Mouse (Mus musculus) neural tube, embryonic 11.5 days (tissue): ENCODE results near the gene Grik3. TPM values are rescaled to one million over a fixed set of nuclear protein-coding genes. Genes with fewer than 3 reads are reported as not detected.
A peak's percentile ranks its signal among the peaks of the same experiment; 100 is the strongest.

Source experiments
- ATAC-seq: fragments of 200-750 bp; cut with Nextera tagmentation; 2 replicates; pipeline ENCODE4 v1.8.0; 2017; ENCODE audit warnings: moderate number of reproducible peaks, mild to moderate bottlenecking, moderate TSS enrichment, moderate library complexity; ENCODE audit not compliant: insufficient read depth, low FRiP score, low TSS enrichment
- DNase-seq: peaks from one replicate; pipeline ENCODE4 v3.0.0-alpha.2; 2015; ENCODE audit warnings: low spot score
- H3K27ac ChIP-seq: fragments of 300-500 bp; sonication (generic); 2 replicates; pipeline ENCODE4 v1.5.1; 2014; ENCODE audit warnings: low read depth, mild to moderate bottlenecking, low read length
- H3K27me3 ChIP-seq: fragments of 300-500 bp; sonication (generic); 2 replicates; pipeline ENCODE4 v1.6.1; 2014; ENCODE audit warnings: mild to moderate bottlenecking, low read length, mixed read lengths; ENCODE audit not compliant: control insufficient read depth, insufficient read depth
- H3K36me3 ChIP-seq: fragments of 300-500 bp; sonication (generic); 2 replicates; pipeline ENCODE4 v1.6.1; 2014; ENCODE audit warnings: mild to moderate bottlenecking, low read length, moderate library complexity, mixed read lengths; ENCODE audit not compliant: control insufficient read depth, insufficient read depth
- H3K4me1 ChIP-seq: fragments of 300-500 bp; sonication (generic); 2 replicates; pipeline ENCODE4 v1.6.1; 2014; ENCODE audit warnings: low read length, mixed read lengths; ENCODE audit not compliant: control insufficient read depth, insufficient read depth
- H3K4me2 ChIP-seq: fragments of 300-500 bp; sonication (generic); 2 replicates; pipeline ENCODE4 v1.6.1; 2014; ENCODE audit warnings: low read depth, mild to moderate bottlenecking, moderate library complexity
- H3K4me3 ChIP-seq: fragments of 300-500 bp; sonication (generic); 2 replicates; pipeline ENCODE4 v1.5.1; 2014; ENCODE audit warnings: low read depth, low read length
- H3K9ac ChIP-seq: fragments of 300-500 bp; sonication (generic); 2 replicates; pipeline ENCODE4 v1.6.1; 2014; ENCODE audit warnings: mild to moderate bottlenecking, low read length
- H3K9me3 ChIP-seq: fragments of 300-500 bp; sonication (generic); 2 replicates; pipeline ENCODE4 v1.6.1; 2016; ENCODE audit warnings: low read length; ENCODE audit not compliant: control insufficient read depth
- WGBS: fragments of 180-500 bp; shearing (Covaris S2); extraction: QIAGEN DNeasy Blood & Tissue Kit; methylation state at CpG from one replicate; pipeline ENCODE4 v1.1.7; 2014; 5-methylcytosine and 5-hydroxymethylcytosine counted together
- polyA plus RNA-seq: library from polyadenylated mRNA; unstranded; fragments of >200 nt; fragmentation: Nextera tagmentation; extraction: Ambion mirVana; gene quantifications from 2 replicates; pipeline ENCODE4 v1.2.1, GENCODE M21; 2014

Grik3 gene
- polyA plus RNA-seq, 1 experiment from 2014 or later, result 1.3 TPM

DNA sequence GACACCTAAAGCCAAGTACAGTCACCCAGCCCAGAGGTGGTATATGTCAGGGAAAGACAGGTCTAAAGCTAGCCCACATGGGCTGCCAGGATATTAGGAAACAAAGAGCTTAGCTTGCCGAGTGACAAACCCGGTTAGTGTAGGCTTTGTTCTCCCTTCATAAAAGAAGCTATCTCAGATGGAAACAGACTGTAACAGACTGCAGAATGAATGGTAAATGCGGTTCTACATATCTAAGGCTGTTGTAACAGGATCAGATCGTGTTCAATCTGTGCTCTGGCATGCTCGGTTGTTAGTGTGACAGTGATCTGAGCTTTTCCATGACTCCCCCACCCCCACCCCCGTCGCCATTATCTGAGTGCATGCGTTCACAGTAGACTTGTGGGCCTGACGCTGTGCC lies 92.8 kb downstream of the Grik3 start:
- H3K4me3 ChIP-seq, result no peak overlapping the region
- H3K27me3 ChIP-seq, result no peaks in the 10 kb centered on the region
- whole genome bisulfite sequencing, result 88% methylated on average over 9 of the region's 9 CpGs
- no peaks in the 10 kb centered on the region for H3K36me3 ChIP-seq
- no peak overlapping the region for H3K9ac ChIP-seq
- DNase-seq (no peak), ATAC-seq (no peak)
- H3K9me3 ChIP-seq, result no peaks in the 10 kb centered on the region
- H3K27ac ChIP-seq, result no peak overlapping the region
- H3K4me1 ChIP-seq, result no peaks in the 10 kb centered on the region
- H3K4me2 ChIP-seq, result no peak overlapping the region

- no peaks in the 10 kb centered on the region for H3K9me3 ChIP-seq
- WGBS, result 81% methylated on average over 4 of the region's 4 CpGs
- DNase-seq, result no peak
- H3K9ac ChIP-seq, result no peak overlapping the region
- H3K4me1 ChIP-seq, result no peaks in the 10 kb centered on the region
- no peak for ATAC-seq
- H3K36me3 ChIP-seq, result no peaks in the 10 kb centered on the region
- no peak overlapping the region for H3K27ac ChIP-seq
- no peaks in the 10 kb centered on the region for H3K27me3 ChIP-seq
- H3K4me3 ChIP-seq, result no peak overlapping the region
- H3K4me2 ChIP-seq, result no peak overlapping the region
Measured at GRCm38 (mm10) chr4:125583935-125584334, 93.4 kb downstream of the Grik3 start.

DNA sequence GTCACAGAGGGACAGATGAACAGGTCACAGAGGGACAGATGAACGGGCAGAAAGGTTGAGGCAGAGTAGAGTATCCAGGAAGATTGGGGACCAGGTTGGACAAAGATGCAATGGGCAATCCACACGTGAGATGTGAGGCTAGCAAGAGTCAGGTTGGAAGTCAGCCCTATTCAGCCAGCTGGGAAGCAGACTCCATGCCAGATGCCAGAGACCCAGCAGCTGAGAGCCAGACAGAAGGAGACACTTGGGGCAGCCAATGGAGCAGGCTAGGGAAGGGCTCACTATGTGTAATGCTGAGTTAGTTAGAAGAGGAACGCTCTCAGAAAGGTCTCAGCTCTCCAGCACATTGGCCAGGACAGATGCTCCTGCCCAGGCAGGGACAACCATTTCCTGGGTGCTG lies 94.2 kb downstream of the Grik3 start:
- no peak overlapping the region for H3K4me3 ChIP-seq

GRCm38 (mm10) chr4:125587577-125587976 lies 97.1 kb downstream of the Grik3 start:
- Histone ChIP-seq H3K9ac (no peak overlapping the region), H3K27me3 (no peaks in the 10 kb centered on the region)

More for the DNA sequence above, 94.2 kb downstream of the Grik3 start:
- no peaks in the 10 kb centered on the region for H3K36me3 ChIP-seq
- no peaks in the 10 kb centered on the region for H3K9me3 ChIP-seq
- ATAC-seq, result no peak
- no peak overlapping the region for H3K4me2 ChIP-seq
- H3K4me1 ChIP-seq, result no peaks in the 10 kb centered on the region
- H3K9ac ChIP-seq, result no peak overlapping the region
- DNase-seq, result no peak
- H3K27me3 ChIP-seq, result no peaks in the 10 kb centered on the region
- 79% methylated on average over 3 of the region's 3 CpGs for WGBS
- H3K27ac ChIP-seq, result no peak overlapping the region

GRCm38 (mm10) chr4:125590241-125590919 lies 99.9 kb downstream of the Grik3 start:
- no peaks in the 10 kb centered on the region for H3K27me3 ChIP-seq
- no peak overlapping the region for H3K4me2 ChIP-seq
- peak; percentile 67 for DNase-seq
- H3K4me1 ChIP-seq, result no peaks in the 10 kb centered on the region
- no peaks in the 10 kb centered on the region for H3K9me3 ChIP-seq
- no peak overlapping the region for H3K4me3 ChIP-seq
- H3K27ac ChIP-seq, result no peak overlapping the region
- WGBS, result 9% methylated on average over 14 of the region's 14 CpGs
- H3K36me3 ChIP-seq, result no peaks in the 10 kb centered on the region
- ATAC-seq, result no peak
- no peak overlapping the region for H3K9ac ChIP-seq

More at GRCm38 (mm10) chr4:125587577-125587976, 97.1 kb downstream of the Grik3 start:
- Histone ChIP-seq H3K4me2 (no peak overlapping the region), H3K9me3 (no peaks in the 10 kb centered on the region), H3K4me3 (no peak overlapping the region), H3K4me1 (no peaks in the 10 kb centered on the region), H3K27ac (no peak overlapping the region), H3K36me3 (no peaks in the 10 kb centered on the region)
- 28% methylated on average over 12 of the region's 12 CpGs for WGBS
- no peak for ATAC-seq
- no peak for DNase-seq

GRCm38 (mm10) chr4:125592663-125593062 lies 102.2 kb downstream of the Grik3 start:
- 34% methylated on average over 4 of the region's 4 CpGs for WGBS
- ATAC-seq, result no peak
- DNase-seq, result no peak
- no peaks in the 10 kb centered on the region for H3K36me3 ChIP-seq
- no peak overlapping the region for H3K4me2 ChIP-seq
- H3K4me1 ChIP-seq, result no peaks in the 10 kb centered on the region
- H3K9me3 ChIP-seq, result no peaks in the 10 kb centered on the region
- no peak overlapping the region for H3K9ac ChIP-seq
- H3K27ac ChIP-seq, result no peak overlapping the region
- no peak overlapping the region for H3K4me3 ChIP-seq
- no peaks in the 10 kb centered on the region for H3K27me3 ChIP-seq

DNA sequence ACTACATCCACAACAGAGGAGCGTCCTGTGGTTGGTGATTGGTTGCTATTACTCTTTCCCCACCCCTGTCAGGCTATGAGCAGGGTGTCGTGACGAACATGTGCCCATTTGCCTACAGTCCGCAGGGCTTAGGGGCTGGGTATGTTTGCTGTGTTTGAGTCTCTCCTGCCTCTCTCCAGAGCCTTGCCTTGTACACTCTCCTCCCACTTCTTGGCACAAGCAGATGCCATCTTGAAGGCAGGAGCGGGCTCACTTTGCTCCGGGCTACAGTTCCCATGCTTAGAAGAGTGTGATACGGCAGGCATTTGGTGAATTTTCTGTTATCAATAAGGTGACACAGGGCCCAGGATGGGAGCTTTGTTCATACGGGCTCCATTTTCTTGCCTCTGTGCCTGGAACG lies 104.5 kb downstream of the Grik3 start:
- Histone ChIP-seq H3K36me3 (no peaks in the 10 kb centered on the region), H3K4me1 (no peaks in the 10 kb centered on the region), H3K27ac (no peak overlapping the region), H3K4me2 (no peak overlapping the region), H3K9me3 (no peaks in the 10 kb centered on the region), H3K27me3 (no peaks in the 10 kb centered on the region), H3K4me3 (no peak overlapping the region), H3K9ac (no peak overlapping the region)
- ATAC-seq, result no peak
- WGBS, result 78% methylated on average over 9 of the region's 9 CpGs
- no peak for DNase-seq

DNA sequence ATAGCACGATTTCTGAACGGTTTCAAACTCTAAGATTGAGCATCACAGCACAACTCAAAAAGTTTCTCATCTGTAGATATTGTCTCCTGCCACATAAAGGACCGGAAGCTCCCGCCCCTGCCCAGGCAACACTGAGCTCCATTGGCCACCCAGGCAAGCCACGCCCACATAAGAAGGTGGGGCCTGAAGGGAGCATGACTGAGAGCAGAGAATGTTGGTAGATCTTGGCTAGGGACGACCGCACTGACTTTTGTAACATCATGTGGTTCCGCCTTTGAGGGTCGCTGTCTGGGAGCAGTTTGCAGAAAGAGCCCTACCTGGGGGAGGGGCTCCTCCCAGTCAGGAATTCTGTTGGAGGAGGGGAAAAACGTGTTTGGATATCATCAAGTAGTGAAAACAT lies 108.2 kb downstream of the Grik3 start:
- H3K9me3 ChIP-seq, result no peaks in the 10 kb centered on the region
- DNase-seq (no peak), ATAC-seq (no peak)
- H3K4me1 ChIP-seq, result peaks cover 3% of the 10 kb centered on the region; the same call in 1 of the 2 replicates
- no peaks in the 10 kb centered on the region for H3K36me3 ChIP-seq
- no peak overlapping the region for H3K4me3 ChIP-seq
- H3K4me2 ChIP-seq, result no peak overlapping the region
- WGBS, result 46% methylated on average over 10 of the region's 10 CpGs
- H3K27me3 ChIP-seq, result no peaks in the 10 kb centered on the region
- H3K9ac ChIP-seq, result no peak overlapping the region
- no peak overlapping the region for H3K27ac ChIP-seq

DNA sequence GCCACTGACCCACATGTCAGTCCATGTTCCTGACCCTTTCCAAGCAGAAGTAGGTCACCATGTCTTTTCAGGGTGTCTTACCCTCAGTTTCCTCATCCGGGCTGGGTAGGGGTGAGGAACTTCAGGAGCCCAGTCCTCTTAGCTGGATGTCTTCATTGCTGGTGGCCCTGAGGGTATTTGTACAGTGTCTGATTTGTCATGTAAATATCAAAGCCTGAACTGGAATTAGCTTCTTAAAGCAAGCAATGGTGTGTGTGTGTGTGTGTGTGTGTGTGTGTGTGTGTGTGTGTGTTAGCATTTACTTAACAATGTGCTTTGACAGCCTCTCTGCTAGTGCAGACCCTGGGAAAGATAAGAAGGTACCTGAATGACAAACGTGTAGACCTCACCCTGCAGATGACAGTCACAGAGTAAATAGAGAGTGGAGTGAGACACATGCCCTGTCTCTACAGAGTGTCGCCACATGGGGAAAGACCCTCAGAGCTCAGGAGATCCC lies 109.1 kb downstream of the Grik3 start:
- DNase-seq (no peak), ATAC-seq (no peak)
- Histone ChIP-seq H3K36me3 (no peaks in the 10 kb centered on the region), H3K27me3 (no peaks in the 10 kb centered on the region), H3K4me3 (no peak overlapping the region), H3K9me3 (no peaks in the 10 kb centered on the region), H3K4me1 (peaks cover 3% of the 10 kb centered on the region; the same call in 1 of the 2 replicates), H3K27ac (no peak overlapping the region), H3K4me2 (no peak overlapping the region), H3K9ac (no peak overlapping the region)
- 70% methylated on average over 3 of the region's 3 CpGs for WGBS
